ENCODE assay signal across 19 mouse cellular contexts in genomic region chr17:35276304-35276864, GRCm38 (mm10). TPM values are rescaled to one million over a fixed set of nuclear protein-coding genes. Genes with fewer than 3 reads are reported as not detected.
DNase-seq lines count a peak whose midpoint lies in the region; ATAC-seq lines count a peak whose summit lies in the region.
"Had no signal": no experiment of that assay in that cellular context is flagged by ENCODE, and none has a peak within 500 bp of the region (broad histone marks: within the 10 kb centered on the region; RNA-seq: fewer than 3 reads in every experiment).

No protein-coding gene starts in this region.

- H3K27me3 ChIP-seq in hindbrain, embryonic 13.5 days, result peaks cover 29% of the 10 kb centered on the region
- H3K27me3 ChIP-seq in hindbrain, embryonic 10.5 days (ENCODE audit: insufficient read depth, poor library complexity, severe bottlenecking), result peaks cover 27% of the 10 kb centered on the region
- peaks cover 14% of the 10 kb centered on the region for H3K27me3 ChIP-seq in hindbrain, embryonic 14.5 days (ENCODE audit: control insufficient read depth, insufficient read depth, low read length)
- peaks cover 18% of the 10 kb centered on the region for H3K27me3 ChIP-seq in neural tube, embryonic 13.5 days

- H3K9me3 ChIP-seq in hindbrain, embryonic 13.5 days, result no peaks in the 10 kb centered on the region
- no peaks in the 10 kb centered on the region for H3K9me3 ChIP-seq in hindbrain, embryonic 10.5 days
- H3K9me3 ChIP-seq in hindbrain, embryonic 14.5 days (ENCODE audit: control insufficient read depth, low read length), result no peaks in the 10 kb centered on the region
- 0 out of 2 replicates have a peak, but pooled peaks cover 3% of the 10 kb centered on the region for H3K9me3 ChIP-seq in neural tube, embryonic 13.5 days
- H3K9me3 ChIP-seq: midbrain, embryonic 12.5 days had no signal

- H3K4me1 ChIP-seq in hindbrain, embryonic 13.5 days (replicated peaks), result no peaks in the 10 kb centered on the region
- H3K4me1 ChIP-seq in hindbrain, embryonic 10.5 days (replicated peaks), result 0 out of 2 replicates have a peak, but pooled peaks cover 5% of the 10 kb centered on the region
- H3K4me1 ChIP-seq in hindbrain, embryonic 14.5 days (replicated peaks; ENCODE audit: control insufficient read depth, insufficient read depth, low read length), result no peaks in the 10 kb centered on the region
- H3K4me1 ChIP-seq in neural tube, embryonic 13.5 days (replicated peaks), result no peaks in the 10 kb centered on the region

- ATAC-seq in hindbrain, embryonic 13.5 days (ENCODE audit: low FRiP score), result no peak
- ATAC-seq in hindbrain, embryonic 14.5 days (ENCODE audit: low FRiP score), result no peak
- ATAC-seq in neural tube, embryonic 13.5 days (ENCODE audit: low read depth), result no peak
- ATAC-seq in megakaryocyte-erythroid progenitor cell, adult 5-6 weeks (replicated peaks; ENCODE audit: low FRiP score, low TSS enrichment, poor library complexity, severe bottlenecking), result no peak
- ATAC-seq: inflammation-experienced regulatory T-cells, adult 6 months had no signal

- 0 out of 2 replicates have a peak overlapping the region, but pooled peaks have one; percentile 58 for H3K9ac ChIP-seq in hindbrain, embryonic 13.5 days
- no peak overlapping the region for H3K9ac ChIP-seq in hindbrain, embryonic 14.5 days
- peak overlapping the region; percentile 52; the same call in 1 of the 2 replicates for H3K9ac ChIP-seq in neural tube, embryonic 13.5 days
- H3K9ac ChIP-seq: midbrain, embryonic 12.5 days had no signal

- DNase-seq in hindbrain, embryonic 10.5 days (ENCODE audit: low spot score), result no peak
- DNase-seq in ES-CJ7 (ENCODE audit: low read depth, low spot score), result peak; percentile 84
- DNase-seq in hindbrain, embryonic 14.5 days (ENCODE audit: low spot score), result no peak
- no peak for DNase-seq in thymus, postnatal 14 days
- DNase-seq: cerebellum, postnatal 14 days; heart, adult 2 months; lung, postnatal 36 days; thymus, adult 18-20 months had no signal

- H3K36me3 ChIP-seq in hindbrain, embryonic 13.5 days, result no peaks in the 10 kb centered on the region
- H3K36me3 ChIP-seq in hindbrain, embryonic 10.5 days, result no peaks in the 10 kb centered on the region
- H3K36me3 ChIP-seq in hindbrain, embryonic 14.5 days (replicated peaks; ENCODE audit: control insufficient read depth, insufficient read depth), result no peaks in the 10 kb centered on the region
- no peaks in the 10 kb centered on the region for H3K36me3 ChIP-seq in neural tube, embryonic 13.5 days
- H3K36me3 ChIP-seq: G1E; midbrain, embryonic 12.5 days had no signal

- H3K27ac ChIP-seq in hindbrain, embryonic 13.5 days, result no peak overlapping the region
- H3K27ac ChIP-seq in hindbrain, embryonic 10.5 days, result no peak overlapping the region
- H3K27ac ChIP-seq in hindbrain, embryonic 14.5 days, result no peak overlapping the region
- H3K27ac ChIP-seq in neural tube, embryonic 13.5 days (replicated peaks), result no peak overlapping the region
- H3K27ac ChIP-seq: heart, adult 2 months; midbrain, embryonic 12.5 days had no signal

- peak overlapping the region; percentile 37 for H3K4me2 ChIP-seq in hindbrain, embryonic 13.5 days
- peak overlapping the region; percentile 31; the same call in 1 of the 2 replicates for H3K4me2 ChIP-seq in hindbrain, embryonic 14.5 days (replicated peaks)
- H3K4me2 ChIP-seq in neural tube, embryonic 13.5 days, result peak overlapping the region; percentile 40
- H3K4me2 ChIP-seq: midbrain, embryonic 12.5 days had no signal

- WGBS in hindbrain, embryonic 13.5 days, result 25% methylated on average over 13 of the region's 13 CpGs
- WGBS in hindbrain, embryonic 10.5 days, result 27% methylated on average over 13 of the region's 13 CpGs
- 32% methylated on average over 13 of the region's 13 CpGs for WGBS in hindbrain, embryonic 14.5 days
- 27% methylated on average over 13 of the region's 13 CpGs for WGBS in neural tube, embryonic 13.5 days

- no peak overlapping the region for H3K4me3 ChIP-seq in hindbrain, embryonic 13.5 days
- H3K4me3 ChIP-seq in hindbrain, embryonic 10.5 days, result no peak overlapping the region
- no peak overlapping the region for H3K4me3 ChIP-seq in hindbrain, embryonic 14.5 days (replicated peaks; ENCODE audit: low read length)
- no peak overlapping the region for H3K4me3 ChIP-seq in neural tube, embryonic 13.5 days
- H3K4me3 ChIP-seq: erythroblast, embryonic 14.5 days; heart, adult 2 months; midbrain, embryonic 12.5 days had no signal

RNA-seq across cellular contexts. Expression of gene H2-D1, which starts 13.9 kb away (rescaled TPM):
- 73.4 and 73.6 TPM in 2 replicates for polyA plus RNA-seq in hindbrain, embryonic 13.5 days (2015; fragmentation: Nextera tagmentation; extraction: Ambion mirVana)
- polyA plus RNA-seq in hindbrain, embryonic 10.5 days (2016; fragmentation: Nextera tagmentation; extraction: Ambion mirVana), result 54.3 and 60.1 TPM in 2 replicates
- 95.5 and 98.1 TPM in 2 replicates for polyA plus RNA-seq in hindbrain, embryonic 14.5 days (2014; fragmentation: Nextera tagmentation; extraction: Ambion mirVana)
- polyA plus RNA-seq in neural tube, embryonic 13.5 days (2015; fragmentation: Nextera tagmentation; extraction: Ambion mirVana), result 70.5 and 79.1 TPM in 2 replicates
- 237 and 344 TPM in 2 replicates for total RNA-seq in megakaryocyte-erythroid progenitor cell, adult 5-6 weeks (2014; fragmentation: Nextera tagmentation)
- 289 and 334 TPM in 2 replicates for total RNA-seq in megakaryocyte-erythroid progenitor cell, adult 5-6 weeks (2017)

RNA-seq across cellular contexts. Expression of gene Ddx39b, which starts 34.8 kb away (rescaled TPM):
- polyA plus RNA-seq in hindbrain, embryonic 13.5 days (2015; fragmentation: Nextera tagmentation; extraction: Ambion mirVana), result 391 and 410 TPM in 2 replicates
- 661 and 692 TPM in 2 replicates for polyA plus RNA-seq in hindbrain, embryonic 10.5 days (2016; fragmentation: Nextera tagmentation; extraction: Ambion mirVana)
- polyA plus RNA-seq in hindbrain, embryonic 14.5 days (2014; fragmentation: Nextera tagmentation; extraction: Ambion mirVana), result 341 and 346 TPM in 2 replicates
- 385 and 402 TPM in 2 replicates for polyA plus RNA-seq in neural tube, embryonic 13.5 days (2015; fragmentation: Nextera tagmentation; extraction: Ambion mirVana)
- total RNA-seq in megakaryocyte-erythroid progenitor cell, adult 5-6 weeks (2014; fragmentation: Nextera tagmentation), result 488 and 550 TPM in 2 replicates
- total RNA-seq in megakaryocyte-erythroid progenitor cell, adult 5-6 weeks (2017), result 211 and 221 TPM in 2 replicates

RNA-seq across cellular contexts. Expression of gene Nfkbil1, which starts 40.8 kb away (rescaled TPM):
- 8.4 and 10.8 TPM in 2 replicates for polyA plus RNA-seq in hindbrain, embryonic 13.5 days (2015; fragmentation: Nextera tagmentation; extraction: Ambion mirVana)
- polyA plus RNA-seq in hindbrain, embryonic 10.5 days (2016; fragmentation: Nextera tagmentation; extraction: Ambion mirVana), result 10.2 and 11.6 TPM in 2 replicates
- polyA plus RNA-seq in hindbrain, embryonic 14.5 days (2014; fragmentation: Nextera tagmentation; extraction: Ambion mirVana), result 3.5 and 3.8 TPM in 2 replicates
- 9.5 and 10.8 TPM in 2 replicates for polyA plus RNA-seq in neural tube, embryonic 13.5 days (2015; fragmentation: Nextera tagmentation; extraction: Ambion mirVana)
- 8.8 and 10.1 TPM in 2 replicates for total RNA-seq in megakaryocyte-erythroid progenitor cell, adult 5-6 weeks (2014; fragmentation: Nextera tagmentation)
- 3.5 and 10.1 TPM in 2 replicates for total RNA-seq in megakaryocyte-erythroid progenitor cell, adult 5-6 weeks (2017)

RNA-seq across cellular contexts. Expression of gene Atp6v1g2, which starts 42.9 kb away (rescaled TPM):
- 52.4 and 54.2 TPM in 2 replicates for polyA plus RNA-seq in hindbrain, embryonic 13.5 days (2015; fragmentation: Nextera tagmentation; extraction: Ambion mirVana)
- 7.6 and 12.9 TPM in 2 replicates for polyA plus RNA-seq in hindbrain, embryonic 10.5 days (2016; fragmentation: Nextera tagmentation; extraction: Ambion mirVana)
- 122 and 138 TPM in 2 replicates for polyA plus RNA-seq in hindbrain, embryonic 14.5 days (2014; fragmentation: Nextera tagmentation; extraction: Ambion mirVana)
- 58.9 and 66.1 TPM in 2 replicates for polyA plus RNA-seq in neural tube, embryonic 13.5 days (2015; fragmentation: Nextera tagmentation; extraction: Ambion mirVana)
- 4.5 and 8.0 TPM in 2 replicates for total RNA-seq in megakaryocyte-erythroid progenitor cell, adult 5-6 weeks (2014; fragmentation: Nextera tagmentation)
- 0.99 and 2.2 TPM in 2 replicates for total RNA-seq in megakaryocyte-erythroid progenitor cell, adult 5-6 weeks (2017)

RNA-seq across cellular contexts. Expression of gene H2-Q1, which starts 43.8 kb away (rescaled TPM):
- 0.14 and 0.30 TPM in 2 replicates for polyA plus RNA-seq in hindbrain, embryonic 13.5 days (2015; fragmentation: Nextera tagmentation; extraction: Ambion mirVana)
- polyA plus RNA-seq in hindbrain, embryonic 10.5 days (2016; fragmentation: Nextera tagmentation; extraction: Ambion mirVana), result not detected in 2 replicates
- polyA plus RNA-seq in hindbrain, embryonic 14.5 days (2014; fragmentation: Nextera tagmentation; extraction: Ambion mirVana), result 0.25 and 0.27 TPM in 2 replicates
- 0.22 TPM in 1 of 2 replicates, not detected in the other for polyA plus RNA-seq in neural tube, embryonic 13.5 days (2015; fragmentation: Nextera tagmentation; extraction: Ambion mirVana)
- not detected in 2 replicates for total RNA-seq in megakaryocyte-erythroid progenitor cell, adult 5-6 weeks (2014; fragmentation: Nextera tagmentation)
- total RNA-seq in megakaryocyte-erythroid progenitor cell, adult 5-6 weeks (2017), result not detected in 2 replicates
- polyA plus RNA-seq: embryonic facial prominence, embryonic 11.5 days; erythroblast, embryonic 14.5 days; G1E; heart, adult 2 months; heart, embryonic 16.5 days; kidney, embryonic 14.5 days; neural tube, embryonic 11.5 days had no signal
